Mouse (Mus musculus) intestine, postnatal 0 days (tissue): ENCODE results near the gene Tmem214. TPM values are rescaled to one million over a fixed set of nuclear protein-coding genes. Genes with fewer than 3 reads are reported as not detected.

ENCODE experiments used
- ATAC-seq: fragments of 200-750 bp; cut with Nextera tagmentation; 2 replicates; pipeline ENCODE4 v1.8.0; 2017; ENCODE audit warnings: mild to moderate bottlenecking, moderate TSS enrichment, moderate library complexity
- H3K27ac ChIP-seq: fragments of 300-500 bp; sonication (generic); 2 replicates; pipeline ENCODE4 v1.5.1; 2014; ENCODE audit warnings: mild to moderate bottlenecking, low read depth, low read length, moderate library complexity
- H3K27me3 ChIP-seq: fragments of 300-500 bp; sonication (generic); replicated peaks from 2 replicates; pipeline ENCODE4 v1.6.1; 2014; ENCODE audit warnings: low read length, mixed read lengths; ENCODE audit not compliant: control insufficient read depth, insufficient read depth
- H3K36me3 ChIP-seq: fragments of 300-500 bp; sonication (generic); 2 replicates; pipeline ENCODE4 v1.6.1; 2014; ENCODE audit warnings: mild to moderate bottlenecking, moderate library complexity; ENCODE audit not compliant: control insufficient read depth, insufficient read depth
- H3K4me1 ChIP-seq: fragments of 300-500 bp; sonication (generic); replicated peaks from 2 replicates; pipeline ENCODE4 v1.6.1; 2014; ENCODE audit warnings: antibody characterized with exemption, low read length, mixed read lengths; ENCODE audit not compliant: control insufficient read depth, insufficient read depth
- H3K4me2 ChIP-seq: fragments of 300-500 bp; sonication (generic); replicated peaks from 2 replicates; pipeline ENCODE4 v1.6.1; 2014; ENCODE audit warnings: low read depth, mild to moderate bottlenecking, moderate library complexity
- H3K4me3 ChIP-seq: fragments of 300-500 bp; sonication (generic); 2 replicates; pipeline ENCODE4 v1.5.1; 2014; ENCODE audit warnings: low read depth, low read length
- H3K9ac ChIP-seq: fragments of 300-500 bp; sonication (generic); 2 replicates; pipeline ENCODE4 v1.6.1; 2014; ENCODE audit warnings: mild to moderate bottlenecking, low read depth, low read length
- H3K9me3 ChIP-seq: fragments of 300-500 bp; sonication (generic); 2 replicates; pipeline ENCODE4 v1.6.1; 2016; ENCODE audit warnings: mixed run types; ENCODE audit not compliant: control insufficient read depth
- CTCF ChIP-seq: sonication (generic); IDR thresholded peaks from 2 replicates; pipeline ENCODE4 v1.5.1; 2016; ENCODE audit warnings: low read depth, mild to moderate bottlenecking, control low read depth, antibody characterized with exemption, moderate library complexity
- WGBS: fragments of 180-500 bp; shearing (Covaris S2); extraction: QIAGEN DNeasy Blood & Tissue Kit; methylation state at CpG from one replicate; pipeline ENCODE4 v1.1.7; 2014; 5-methylcytosine and 5-hydroxymethylcytosine counted together
- polyA plus RNA-seq: library from polyadenylated mRNA; unstranded; fragments of >200 nt; fragmentation: Nextera tagmentation; extraction: Ambion mirVana; gene quantifications from 2 replicates; pipeline ENCODE4 v1.2.1, GENCODE M21; 2015

Tmem214 gene
- polyA plus RNA-seq, 1 experiment from 2014 or later, result 46.1 TPM

- peaks cover 24% of the 10 kb centered on the region for H3K4me1 ChIP-seq
- no peak overlapping the region for H3K9ac ChIP-seq
- peak overlapping the region; percentile 44 for H3K4me2 ChIP-seq
- peak overlapping the region; percentile 68 for H3K27ac ChIP-seq
- H3K36me3 ChIP-seq, result peaks cover 7% of the 10 kb centered on the region
- TF ChIP-seq CTCF, result no peak
- no peaks in the 10 kb centered on the region for H3K9me3 ChIP-seq
- H3K27me3 ChIP-seq, result no peaks in the 10 kb centered on the region
- no peak for ATAC-seq
- H3K4me3 ChIP-seq, result no peak overlapping the region
These were observed 42.7 kb downstream of the Tmem214 start for GRCm38 (mm10) chr5:30910481-30910880.

GRCm38 (mm10) chr5:30912156-30912555 is 44.3 kb downstream of the Tmem214 start:
- 60% methylated on average over 5 of the region's 5 CpGs for WGBS
- H3K9me3 ChIP-seq, result no peaks in the 10 kb centered on the region
- no peak overlapping the region for H3K4me2 ChIP-seq
- TF ChIP-seq CTCF, result no peak
- H3K4me3 ChIP-seq, result no peak overlapping the region
- H3K27ac ChIP-seq, result peak overlapping the region; percentile 75
- peaks cover 24% of the 10 kb centered on the region; the same call in 1 of the 2 replicates for H3K4me1 ChIP-seq
- H3K27me3 ChIP-seq, result no peaks in the 10 kb centered on the region
- ATAC-seq, result no peak
- H3K36me3 ChIP-seq, result no peaks in the 10 kb centered on the region; the same call in 1 of the 2 replicates
- H3K9ac ChIP-seq, result no peak overlapping the region

GRCm38 (mm10) chr5:30913060-30913841 is 45.4 kb downstream of the Tmem214 start, which contains the start of gene Emilin1:
Gene Emilin1 (plus strand): TSS chr5:30913402.
- peak within 1 kb of the TSS; percentile 62 for H3K9ac ChIP-seq
- peaks cover 20% of the 10 kb centered on the region; the same call in 1 of the 2 replicates for H3K4me1 ChIP-seq
- H3K4me3 ChIP-seq, result peak within 1 kb of the TSS; percentile 44
- no peaks in the 10 kb centered on the region for H3K27me3 ChIP-seq
- peaks cover 10% of the 10 kb centered on the region for H3K36me3 ChIP-seq
- peak; percentile 13; the same call in 1 of the 2 replicates for ATAC-seq
- H3K9me3 ChIP-seq, result no peaks in the 10 kb centered on the region
- peak within 1 kb of the TSS; percentile 63 for H3K4me2 ChIP-seq
- 36% methylated on average over 13 of the region's 13 CpGs for WGBS
- TF ChIP-seq CTCF, result peak; percentile 29
- peak within 1 kb of the TSS; percentile 75 for H3K27ac ChIP-seq

DNA sequence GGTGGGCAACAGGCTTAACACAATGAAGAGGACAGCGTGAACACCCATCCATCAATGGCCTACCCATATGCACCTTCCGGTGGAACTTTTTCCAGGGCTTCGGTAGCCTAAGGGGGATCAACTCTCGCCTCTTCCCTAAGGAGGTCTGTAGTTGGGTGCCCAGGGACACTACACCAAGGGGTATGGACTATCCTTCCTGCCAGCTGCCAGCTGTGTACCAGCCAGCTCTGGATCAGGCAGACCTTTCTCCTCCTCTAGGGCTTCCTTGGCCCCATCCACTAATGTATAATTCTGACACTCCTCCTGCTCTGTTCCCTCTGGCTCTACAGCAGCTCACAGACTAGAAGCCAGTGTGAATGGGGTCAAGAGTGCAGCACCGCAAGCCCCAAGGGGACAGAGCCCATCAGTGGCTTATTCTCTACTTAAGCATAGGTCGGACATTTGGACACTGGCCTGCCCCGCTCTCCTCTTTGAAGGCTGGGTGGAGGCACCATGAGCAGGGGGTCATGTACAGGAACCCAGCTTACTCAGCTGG is 46.4 kb downstream of the Tmem214 start:
- peaks cover 20% of the 10 kb centered on the region for H3K36me3 ChIP-seq
- no peak for TF ChIP-seq CTCF
- no peaks in the 10 kb centered on the region for H3K9me3 ChIP-seq
- no peak for ATAC-seq
- peak overlapping the region; percentile 75 for H3K27ac ChIP-seq
- peak overlapping the region; percentile 62 for H3K9ac ChIP-seq
- H3K4me2 ChIP-seq, result peak overlapping the region; percentile 63
- 57% methylated on average over 7 of the region's 7 CpGs for WGBS
- H3K4me1 ChIP-seq, result peaks cover 11% of the 10 kb centered on the region; the same call in 1 of the 2 replicates
- H3K27me3 ChIP-seq, result no peaks in the 10 kb centered on the region
- H3K4me3 ChIP-seq, result peak overlapping the region; percentile 44

- peaks cover 25% of the 10 kb centered on the region for H3K36me3 ChIP-seq
- H3K4me1 ChIP-seq, result peaks cover 11% of the 10 kb centered on the region; the same call in 1 of the 2 replicates
- no peaks in the 10 kb centered on the region for H3K9me3 ChIP-seq
- 0 out of 2 replicates have a peak overlapping the region, but pooled peaks have one; percentile 75 for H3K27ac ChIP-seq
- no peaks in the 10 kb centered on the region for H3K27me3 ChIP-seq
- H3K9ac ChIP-seq, result peak overlapping the region; percentile 62; the same call in 1 of the 2 replicates
- TF ChIP-seq CTCF, result no peak
- peak overlapping the region; percentile 44 for H3K4me3 ChIP-seq
- WGBS, result 60% methylated on average over 6 of the region's 6 CpGs
- peak overlapping the region; percentile 63 for H3K4me2 ChIP-seq
- ATAC-seq, result no peak
These were observed 47.0 kb downstream of the Tmem214 start for GRCm38 (mm10) chr5:30914849-30915248.

- H3K27me3 ChIP-seq, result no peaks in the 10 kb centered on the region
- ATAC-seq, result peak; percentile 0; the same call in 1 of the 2 replicates
- no peaks in the 10 kb centered on the region for H3K9me3 ChIP-seq
- H3K4me2 ChIP-seq, result peak overlapping the region; percentile 63
- H3K9ac ChIP-seq, result 0 out of 2 replicates have a peak overlapping the region, but pooled peaks have one; percentile 0
- H3K4me1 ChIP-seq, result peaks cover 7% of the 10 kb centered on the region; the same call in 1 of the 2 replicates
- peak overlapping the region; percentile 44 for H3K4me3 ChIP-seq
- H3K27ac ChIP-seq, result peak overlapping the region; percentile 55
- no peak for TF ChIP-seq CTCF
- H3K36me3 ChIP-seq, result peaks cover 25% of the 10 kb centered on the region
- WGBS, result 53% methylated on average over 9 of the region's 9 CpGs
These were observed 47.6 kb downstream of the Tmem214 start for GRCm38 (mm10) chr5:30915456-30915855.
